ENCODE assay signal across 8 mouse cellular contexts in the genomic region with DNA sequence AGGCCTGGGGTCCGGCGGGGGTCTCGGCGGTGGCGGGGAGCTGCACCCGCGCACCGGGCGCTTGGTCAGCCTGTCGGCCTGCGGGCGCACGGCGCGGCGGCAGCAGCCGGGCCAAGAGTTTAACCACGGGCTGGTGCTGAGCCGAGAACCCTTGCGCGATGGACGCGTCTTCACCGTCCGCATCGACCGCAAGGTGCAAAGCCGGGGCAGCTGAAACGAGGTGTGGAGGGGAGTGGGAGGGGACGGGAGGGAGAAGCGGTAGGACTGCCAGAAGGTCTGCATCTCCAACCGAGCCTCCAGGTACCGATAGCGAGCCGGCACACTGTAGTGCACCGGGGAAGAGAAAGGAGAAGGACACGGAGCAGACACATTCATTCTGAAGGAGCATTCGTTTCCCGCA. TPM values are rescaled to one million over a fixed set of nuclear protein-coding genes. Genes with fewer than 3 reads are reported as not detected.
DNase-seq lines count a peak whose midpoint lies in the region; ATAC-seq and TF ChIP-seq lines count a peak whose summit lies in the region.

No protein-coding gene starts in this region.

- H3K4me3 ChIP-seq in kidney, adult 2 months (ENCODE audit: insufficient read depth, low read depth, low read length): peak overlapping the region; percentile 67
- peak overlapping the region; percentile 97 for H3K4me3 ChIP-seq in G1E (ENCODE audit: low read depth, low read length)
- H3K4me3 ChIP-seq in forebrain, embryonic 12.5 days (replicated peaks): peak overlapping the region; percentile 96
- peak overlapping the region; percentile 86 for H3K4me3 ChIP-seq in liver, embryonic 12.5 days

- peak; percentile 41 for DNase-seq in kidney, adult 2 months
- DNase-seq in kidney, postnatal 14 days: no peak
- DNase-seq in G1E (ENCODE audit: low spot score): no peak
- no peak for DNase-seq in layer of hippocampus, adult 11-12 months (ENCODE audit: low spot score)
- DNase-seq in layer of hippocampus, adult 8-10 months (ENCODE audit: low spot score in 2 of 2): no peak
- DNase-seq in ovary, postnatal 14 days (ENCODE audit: low spot score): no peak

- no peaks in the 10 kb centered on the region for H3K36me3 ChIP-seq in kidney, adult 2 months (ENCODE audit: control insufficient read depth, insufficient read depth, low read length)
- H3K36me3 ChIP-seq in G1E (replicated peaks): peaks cover 46% of the 10 kb centered on the region
- peaks cover 46% of the 10 kb centered on the region for H3K36me3 ChIP-seq in forebrain, embryonic 12.5 days (replicated peaks)
- H3K36me3 ChIP-seq in liver, embryonic 12.5 days: peaks cover 39% of the 10 kb centered on the region

- TF ChIP-seq POLR2A in kidney, adult 2 months (IDR thresholded peaks at IDR 0.05; ENCODE audit: low read depth, low read length): no peak

- H3K9me3 ChIP-seq in G1E (replicated peaks): no peaks in the 10 kb centered on the region
- H3K9me3 ChIP-seq in forebrain, embryonic 12.5 days: no peaks in the 10 kb centered on the region
- H3K9me3 ChIP-seq in liver, embryonic 12.5 days (replicated peaks): no peaks in the 10 kb centered on the region

- TF ChIP-seq CTCF in kidney, adult 2 months (conservative IDR thresholded peaks at IDR 0.05; ENCODE audit: insufficient read depth, insufficient read length, low read depth, low read length): no peak
- TF ChIP-seq CTCF in G1E (IDR thresholded peaks at IDR 0.05; ENCODE audit: low read depth, low read length): no peak

- H3K27ac ChIP-seq in kidney, adult 2 months (ENCODE audit: insufficient read depth, low read depth, low read length): peak overlapping the region; percentile 33
- H3K27ac ChIP-seq in forebrain, embryonic 12.5 days: peak overlapping the region; percentile 98
- peak overlapping the region; percentile 95 for H3K27ac ChIP-seq in liver, embryonic 12.5 days

- H3K9ac ChIP-seq in forebrain, embryonic 12.5 days: peak overlapping the region; percentile 94
- peak overlapping the region; percentile 92 for H3K9ac ChIP-seq in liver, embryonic 12.5 days

- H3K4me1 ChIP-seq in kidney, adult 2 months (ENCODE audit: control insufficient read depth, insufficient read depth, low read length): peaks cover 3% of the 10 kb centered on the region; the same call in 1 of the 2 replicates
- peaks cover 60% of the 10 kb centered on the region for H3K4me1 ChIP-seq in G1E (ENCODE audit: insufficient read depth, low read depth, low read length)
- peaks cover 37% of the 10 kb centered on the region for H3K4me1 ChIP-seq in forebrain, embryonic 12.5 days
- peaks cover 47% of the 10 kb centered on the region for H3K4me1 ChIP-seq in liver, embryonic 12.5 days

- WGBS in kidney, adult 2 months: under 1% methylated on average over 39 of the region's 39 CpGs
- under 1% methylated on average over 30 of the region's 39 CpGs for WGBS in forebrain, embryonic 12.5 days
- WGBS in liver, embryonic 12.5 days (ENCODE audit: insufficient replicate concordance): under 1% methylated on average over 39 of the region's 39 CpGs

- H3K27me3 ChIP-seq in kidney, adult 2 months (replicated peaks; ENCODE audit: control insufficient read depth, insufficient read depth, low read length): no peaks in the 10 kb centered on the region
- H3K27me3 ChIP-seq in G1E (ENCODE audit: insufficient read depth, low read length): no peaks in the 10 kb centered on the region
- H3K27me3 ChIP-seq in forebrain, embryonic 12.5 days: no peaks in the 10 kb centered on the region
- peaks cover 8% of the 10 kb centered on the region for H3K27me3 ChIP-seq in liver, embryonic 12.5 days (replicated peaks)

- ATAC-seq in G1E (ENCODE audit: extremely low read depth, insufficient number of reproducible peaks, low FRiP score, poor library complexity, severe bottlenecking): no peak
- 0 out of 2 replicates have a peak, but pooled peaks have one; percentile 5 for ATAC-seq in forebrain, embryonic 12.5 days (ENCODE audit: low FRiP score)
- ATAC-seq in liver, embryonic 12.5 days: peak; percentile 2; the same call in 1 of the 2 replicates

- H3K4me2 ChIP-seq in forebrain, embryonic 12.5 days: peak overlapping the region; percentile 93
- peak overlapping the region; percentile 95 for H3K4me2 ChIP-seq in liver, embryonic 12.5 days

RNA-seq across cellular contexts. Expression of a gene that starts 1.1 kb away (rescaled TPM):
- 72.0 and 80.1 TPM in 2 replicates for polyA plus RNA-seq in kidney, adult 2 months (2012; rRNA removed)
- total RNA-seq in G1E (2014; fragmentation: Nextera tagmentation) (25.7 and 39.6 TPM in 2 replicates), G1E (2017) (27.2 and 30.2 TPM in 2 replicates)
- polyA plus RNA-seq in G1E (2012): 87.0 and 110 TPM in 2 replicates
- 18.9 and 19.3 TPM in 2 replicates for polyA plus RNA-seq in forebrain, embryonic 12.5 days (2016; fragmentation: Nextera tagmentation; extraction: Ambion mirVana)
- 4.5 and 5.7 TPM in 2 replicates for polyA plus RNA-seq in liver, embryonic 12.5 days (2016; fragmentation: Nextera tagmentation; extraction: Ambion mirVana)
- total RNA-seq in layer of hippocampus, adult 8-10 months (2022): 100 to 1,000 TPM in 3 of 4 experiments, 10 to 100 TPM in 1; 92.4 to 126 (median 112) TPM

RNA-seq across cellular contexts. Expression of a gene that starts 1.2 kb away (rescaled TPM):
- 0.94 and 0.99 TPM in 2 replicates for polyA plus RNA-seq in kidney, adult 2 months (2012; rRNA removed)
- 6.6 and 7.2 TPM in 2 replicates for total RNA-seq in G1E (2014; fragmentation: Nextera tagmentation)
- 1.7 and 4.4 TPM in 2 replicates for total RNA-seq in G1E (2017)
- 0.62 and 1.2 TPM in 2 replicates for polyA plus RNA-seq in G1E (2012)
- polyA plus RNA-seq in forebrain, embryonic 12.5 days (2016; fragmentation: Nextera tagmentation; extraction: Ambion mirVana): 22.4 TPM in 2 replicates
- 2.3 TPM in 2 replicates for polyA plus RNA-seq in liver, embryonic 12.5 days (2016; fragmentation: Nextera tagmentation; extraction: Ambion mirVana)
- total RNA-seq in layer of hippocampus, adult 8-10 months (2022): under 1 TPM in 2 of 4 experiments, not detected in 2; 0.64 to 0.72 TPM

RNA-seq across cellular contexts. Expression of a gene that starts 6.7 kb away (rescaled TPM):
- 1.7 and 6.1 TPM in 2 replicates for polyA plus RNA-seq in kidney, adult 2 months (2012; rRNA removed)
- total RNA-seq in G1E (2014; fragmentation: Nextera tagmentation): 94.6 and 98.7 TPM in 2 replicates
- total RNA-seq in G1E (2017): 103 and 118 TPM in 2 replicates
- polyA plus RNA-seq in G1E (2012): 184 and 216 TPM in 2 replicates
- 0.47 and 0.83 TPM in 2 replicates for polyA plus RNA-seq in forebrain, embryonic 12.5 days (2016; fragmentation: Nextera tagmentation; extraction: Ambion mirVana)
- polyA plus RNA-seq in liver, embryonic 12.5 days (2016; fragmentation: Nextera tagmentation; extraction: Ambion mirVana): 7.6 and 8.1 TPM in 2 replicates
- under 1 TPM in 2 of 4 experiments, not detected in 2; 0.14 to 0.34 TPM for total RNA-seq in layer of hippocampus, adult 8-10 months (2022)

RNA-seq across cellular contexts. Expression of a gene that starts 11.7 kb away (rescaled TPM):
- polyA plus RNA-seq in kidney, adult 2 months (2012; rRNA removed): 72.9 and 75.5 TPM in 2 replicates
- 305 and 344 TPM in 2 replicates for total RNA-seq in G1E (2014; fragmentation: Nextera tagmentation)
- 44.9 and 45.8 TPM in 2 replicates for total RNA-seq in G1E (2017)
- 203 and 216 TPM in 2 replicates for polyA plus RNA-seq in G1E (2012)
- polyA plus RNA-seq in forebrain, embryonic 12.5 days (2016; fragmentation: Nextera tagmentation; extraction: Ambion mirVana): 95.8 and 99.1 TPM in 2 replicates
- 125 TPM in 2 replicates for polyA plus RNA-seq in liver, embryonic 12.5 days (2016; fragmentation: Nextera tagmentation; extraction: Ambion mirVana)
- total RNA-seq in layer of hippocampus, adult 8-10 months (2022): 10 to 100 TPM; 28.2 to 44.5 (median 38.4) TPM

RNA-seq across cellular contexts. Expression of a gene that starts 19.8 kb away (rescaled TPM):
- polyA plus RNA-seq in kidney, adult 2 months (2012; rRNA removed): 465 and 575 TPM in 2 replicates
- total RNA-seq in G1E (2014; fragmentation: Nextera tagmentation): 1,285 and 1,536 TPM in 2 replicates
- total RNA-seq in G1E (2017): 763 and 764 TPM in 2 replicates
- polyA plus RNA-seq in G1E (2012): 2,879 and 2,909 TPM in 2 replicates
- 1,678 TPM in 2 replicates for polyA plus RNA-seq in forebrain, embryonic 12.5 days (2016; fragmentation: Nextera tagmentation; extraction: Ambion mirVana)
- polyA plus RNA-seq in liver, embryonic 12.5 days (2016; fragmentation: Nextera tagmentation; extraction: Ambion mirVana): 2,199 and 2,266 TPM in 2 replicates
- 100 to 1,000 TPM; 395 to 425 (median 420) TPM for total RNA-seq in layer of hippocampus, adult 8-10 months (2022)

Comparison
In these comparisons a context has a peak if more than half of its experiments do, and no peak if none do; other contexts are left out.
1. H3K27ac ChIP-seq: peak in every context shown above with its lines; median percentile 98 in forebrain, embryonic 12.5 days; 95 in liver, embryonic 12.5 days; 33 in kidney, adult 2 months.
2. RNA of a gene that starts 6.7 kb away (polyA plus RNA-seq): 184 to 216 TPM in G1E; 7.6 to 8.1 TPM in liver, embryonic 12.5 days, 1.7 to 6.1 TPM in kidney, adult 2 months and 0.47 to 0.83 TPM in forebrain, embryonic 12.5 days; every median in the first group is over 10 times any median in the second.
3. Peak in every context shown above with its lines, with median percentiles within 50 percentile points of each other: H3K4me3 ChIP-seq.